Mouse (Mus musculus): ENCODE results near the gene Gm3055.
"Not testable (repeated sequence)": the region's sequence is repeated elsewhere in the genome, so short reads cannot be mapped to it uniquely, and the experiment has no call there.

GRCm38 (mm10) chr10:81770506-81771403 is at the start of gene Gm3055:
- not testable (repeated sequence) for TF ChIP-seq CTCF (IDR thresholded peaks at IDR 0.05; ENCODE audit: extremely low read depth, insufficient read depth, insufficient read length, insufficient replicate concordance); POLR2A (IDR thresholded peaks at IDR 0.05; ENCODE audit: low read depth, low read length)
